Mouse (Mus musculus): ENCODE data around the gene Rprd1b. TPM values are rescaled to one million over a fixed set of nuclear protein-coding genes. Genes with fewer than 3 reads are reported as not detected.

Rprd1b gene
- polyA plus RNA-seq, 1 experiment, result 13.2 TPM

- Histone ChIP-seq H3K27ac (ENCODE audit: insufficient read depth, low read depth, low read length) (no peak overlapping the region), H3K4me1 (ENCODE audit: control insufficient read depth, insufficient read depth, insufficient read length, low read length) (peaks cover 24% of the 10 kb centered on the region), H3K4me3 (ENCODE audit: low read depth, low read length) (no peak overlapping the region), H3K27me3 (ENCODE audit: control insufficient read depth, insufficient read depth, low read length) (no peaks in the 10 kb centered on the region), H3K36me3 (ENCODE audit: control insufficient read depth, insufficient read depth, low read length) (no peaks in the 10 kb centered on the region)
- 46% methylated on average over 5 of the region's 5 CpGs for WGBS
- no peak for TF ChIP-seq POLR2A (IDR thresholded peaks at IDR 0.05; ENCODE audit: low read depth, low read length)
- no peak for TF ChIP-seq CTCF (IDR thresholded peaks at IDR 0.05; ENCODE audit: extremely low read depth, insufficient read length, insufficient replicate concordance, low read depth, low read length)
These were observed 65.0 kb downstream of the Rprd1b start for GRCm38 (mm10) chr2:158093345-158093744.

DNA sequence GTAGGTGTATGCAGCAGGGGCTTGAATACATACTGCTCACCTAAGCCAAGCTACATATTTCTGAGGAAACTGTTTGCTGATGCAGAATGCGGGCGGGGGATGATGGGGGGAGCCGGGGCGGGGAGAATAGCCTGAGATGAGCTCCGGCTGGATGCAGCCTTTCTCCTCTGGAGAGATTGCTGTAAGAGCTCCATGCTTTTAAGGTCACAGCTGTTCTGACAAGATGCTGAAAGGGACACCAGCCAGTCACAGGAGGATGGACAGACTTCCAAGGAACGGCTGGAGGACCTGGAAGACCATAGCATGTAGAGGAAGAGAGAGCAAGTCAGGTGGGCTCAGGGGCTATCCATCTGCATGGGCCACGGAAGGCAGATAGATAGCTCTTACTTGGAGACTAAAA lies 66.0 kb downstream of the Rprd1b start:
- WGBS, result 64% methylated on average over 7 of the region's 7 CpGs
- TF ChIP-seq POLR2A (IDR thresholded peaks at IDR 0.05; ENCODE audit: low read depth, low read length), result no peak
- no peak for TF ChIP-seq CTCF (IDR thresholded peaks at IDR 0.05; ENCODE audit: extremely low read depth, insufficient read length, insufficient replicate concordance, low read depth, low read length)
- H3K27me3 ChIP-seq (ENCODE audit: control insufficient read depth, insufficient read depth, low read length), result no peaks in the 10 kb centered on the region
- H3K4me3 ChIP-seq (ENCODE audit: low read depth, low read length), result no peak overlapping the region
- no peak overlapping the region for H3K27ac ChIP-seq (ENCODE audit: insufficient read depth, low read depth, low read length)
- H3K4me1 ChIP-seq (ENCODE audit: control insufficient read depth, insufficient read depth, insufficient read length, low read length), result peaks cover 25% of the 10 kb centered on the region
- no peaks in the 10 kb centered on the region for H3K36me3 ChIP-seq (ENCODE audit: control insufficient read depth, insufficient read depth, low read length)

DNA sequence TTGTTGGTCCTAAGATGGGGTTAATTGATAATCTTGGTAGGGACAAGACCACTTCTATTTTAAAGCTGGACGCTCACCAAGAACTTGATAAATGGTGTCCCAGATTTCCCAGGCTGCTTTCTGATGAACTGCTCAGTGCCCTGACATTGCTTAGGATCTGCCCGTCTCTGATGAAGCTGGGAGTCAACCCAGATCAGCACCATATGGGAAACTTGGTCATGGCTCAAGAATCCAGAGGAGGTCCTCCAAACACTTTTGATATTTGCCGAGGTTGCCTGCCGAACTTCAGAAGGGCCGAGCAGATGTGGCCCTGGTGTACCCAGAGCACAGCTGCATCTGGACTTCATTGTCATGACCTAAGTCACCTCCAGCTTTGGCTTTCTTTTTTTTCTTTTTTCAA lies 66.5 kb downstream of the Rprd1b start:
- Histone ChIP-seq H3K4me3 (ENCODE audit: low read depth, low read length) (no peak overlapping the region), H3K36me3 (ENCODE audit: control insufficient read depth, insufficient read depth, low read length) (no peaks in the 10 kb centered on the region), H3K27ac (ENCODE audit: insufficient read depth, low read depth, low read length) (no peak overlapping the region), H3K4me1 (ENCODE audit: control insufficient read depth, insufficient read depth, insufficient read length, low read length) (peaks cover 25% of the 10 kb centered on the region), H3K27me3 (ENCODE audit: control insufficient read depth, insufficient read depth, low read length) (no peaks in the 10 kb centered on the region)
- 54% methylated on average over 5 of the region's 5 CpGs for WGBS
- TF ChIP-seq POLR2A (IDR thresholded peaks at IDR 0.05; ENCODE audit: low read depth, low read length), result no peak
- peak; percentile 3; the same call in 1 of the 2 replicates for TF ChIP-seq CTCF (IDR thresholded peaks at IDR 0.05; ENCODE audit: extremely low read depth, insufficient read length, insufficient replicate concordance, low read depth, low read length)

- Histone ChIP-seq H3K27ac (ENCODE audit: insufficient read depth, low read depth, low read length) (no peak overlapping the region), H3K4me1 (ENCODE audit: control insufficient read depth, insufficient read depth, insufficient read length, low read length) (peaks cover 17% of the 10 kb centered on the region), H3K4me3 (ENCODE audit: low read depth, low read length) (no peak overlapping the region), H3K36me3 (ENCODE audit: control insufficient read depth, insufficient read depth, low read length) (no peaks in the 10 kb centered on the region), H3K27me3 (ENCODE audit: control insufficient read depth, insufficient read depth, low read length) (no peaks in the 10 kb centered on the region)
- WGBS, result 82% methylated on average over 5 of the region's 5 CpGs
- TF ChIP-seq POLR2A (IDR thresholded peaks at IDR 0.05; ENCODE audit: low read depth, low read length) (no peak), CTCF (IDR thresholded peaks at IDR 0.05; ENCODE audit: extremely low read depth, insufficient read length, insufficient replicate concordance, low read depth, low read length) (no peak)
These were observed 68.8 kb downstream of the Rprd1b start for GRCm38 (mm10) chr2:158097071-158097470.

DNA sequence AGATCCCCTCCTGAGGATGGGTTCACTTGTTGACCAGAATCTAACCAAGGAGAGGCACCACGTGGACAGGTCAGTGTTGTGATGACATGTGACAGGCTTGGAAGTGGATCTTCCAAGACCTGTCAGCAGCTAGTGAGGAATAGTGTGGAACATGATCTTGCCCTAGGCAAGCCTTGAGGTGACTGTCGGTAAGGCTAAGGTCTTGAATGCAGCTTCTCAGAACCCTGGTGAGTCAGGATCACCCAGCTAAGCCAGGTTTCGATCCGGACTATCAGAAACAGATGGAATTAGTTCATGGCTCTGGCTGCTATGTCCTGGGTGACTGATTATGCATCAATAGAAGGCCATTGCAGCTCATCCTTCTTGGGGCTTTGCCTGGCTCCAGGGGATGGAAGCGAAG lies 70.4 kb downstream of the Rprd1b start:
- Histone ChIP-seq H3K4me1 (ENCODE audit: control insufficient read depth, insufficient read depth, insufficient read length, low read length) (peaks cover 13% of the 10 kb centered on the region), H3K4me3 (ENCODE audit: low read depth, low read length) (no peak overlapping the region), H3K36me3 (ENCODE audit: control insufficient read depth, insufficient read depth, low read length) (no peaks in the 10 kb centered on the region), H3K27ac (ENCODE audit: insufficient read depth, low read depth, low read length) (no peak overlapping the region), H3K27me3 (ENCODE audit: control insufficient read depth, insufficient read depth, low read length) (no peaks in the 10 kb centered on the region)
- 93% methylated on average over 5 of the region's 5 CpGs for WGBS
- TF ChIP-seq CTCF (IDR thresholded peaks at IDR 0.05; ENCODE audit: extremely low read depth, insufficient read length, insufficient replicate concordance, low read depth, low read length) (no peak), POLR2A (IDR thresholded peaks at IDR 0.05; ENCODE audit: low read depth, low read length) (no peak)

DNA sequence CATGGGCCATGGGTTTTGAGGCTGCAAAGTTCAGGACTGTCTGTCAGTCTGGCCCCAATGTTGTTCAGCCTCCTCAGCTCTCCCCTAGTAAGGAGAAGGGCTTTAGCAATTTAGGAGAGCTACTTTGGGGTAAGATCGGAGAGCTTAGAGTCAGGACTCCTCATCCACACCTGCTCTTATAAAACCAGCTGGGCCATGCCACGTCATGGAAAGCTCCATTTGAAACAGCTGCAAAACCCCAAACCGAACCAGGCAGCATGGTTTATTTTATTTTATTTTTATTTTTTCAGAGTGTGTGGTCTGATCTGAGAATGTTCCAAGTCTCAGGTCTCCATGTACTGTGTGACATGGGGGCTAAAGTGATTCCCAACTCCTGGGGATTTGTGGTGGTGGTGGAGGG lies 71.2 kb downstream of the Rprd1b start:
- 86% methylated on average over 3 of the region's 3 CpGs for WGBS
- Histone ChIP-seq H3K36me3 (ENCODE audit: control insufficient read depth, insufficient read depth, low read length) (no peaks in the 10 kb centered on the region), H3K4me3 (ENCODE audit: low read depth, low read length) (no peak overlapping the region), H3K27me3 (ENCODE audit: control insufficient read depth, insufficient read depth, low read length) (no peaks in the 10 kb centered on the region), H3K4me1 (ENCODE audit: control insufficient read depth, insufficient read depth, insufficient read length, low read length) (peaks cover 12% of the 10 kb centered on the region), H3K27ac (ENCODE audit: insufficient read depth, low read depth, low read length) (no peak overlapping the region)
- no peak for TF ChIP-seq POLR2A (IDR thresholded peaks at IDR 0.05; ENCODE audit: low read depth, low read length)
- no peak for TF ChIP-seq CTCF (IDR thresholded peaks at IDR 0.05; ENCODE audit: extremely low read depth, insufficient read length, insufficient replicate concordance, low read depth, low read length)

DNA sequence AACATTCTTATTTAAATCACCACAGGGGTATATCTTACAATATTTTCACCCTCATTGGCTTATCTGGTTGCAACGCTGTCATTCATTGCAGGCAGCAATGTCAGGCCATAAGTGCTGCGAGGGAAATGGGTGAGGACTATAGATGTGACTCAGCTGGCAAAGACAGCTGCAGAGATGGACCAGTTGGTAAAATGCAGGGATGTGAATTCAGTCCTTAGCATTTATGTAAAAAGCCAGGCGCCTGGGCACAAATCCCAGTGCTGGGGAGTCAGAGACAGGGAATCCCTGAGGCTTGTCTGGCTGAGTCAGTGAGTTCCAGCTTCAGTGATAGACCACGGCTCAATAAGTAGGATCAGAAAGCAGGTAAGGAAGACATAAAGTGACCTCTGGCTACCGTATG lies 73.5 kb downstream of the Rprd1b start:
- WGBS, result 86% methylated on average over 5 of the region's 5 CpGs
- TF ChIP-seq CTCF (IDR thresholded peaks at IDR 0.05; ENCODE audit: extremely low read depth, insufficient read length, insufficient replicate concordance, low read depth, low read length) (no peak), POLR2A (IDR thresholded peaks at IDR 0.05; ENCODE audit: low read depth, low read length) (no peak)

More for the DNA sequence above, 73.5 kb downstream of the Rprd1b start:
- H3K27ac ChIP-seq (ENCODE audit: insufficient read depth, low read depth, low read length), result no peak overlapping the region
- no peaks in the 10 kb centered on the region for H3K27me3 ChIP-seq (ENCODE audit: control insufficient read depth, insufficient read depth, low read length)
- no peaks in the 10 kb centered on the region for H3K36me3 ChIP-seq (ENCODE audit: control insufficient read depth, insufficient read depth, low read length)
- H3K4me1 ChIP-seq (ENCODE audit: control insufficient read depth, insufficient read depth, insufficient read length, low read length), result peaks cover 13% of the 10 kb centered on the region; the same call in 1 of the 2 replicates
- no peak overlapping the region for H3K4me3 ChIP-seq (ENCODE audit: low read depth, low read length)

Data from small intestine, adult 2 months (tissue).